Mouse (Mus musculus) hindbrain, embryonic 16.5 days (tissue): ENCODE results near the gene Tfr2. TPM values are rescaled to one million over a fixed set of nuclear protein-coding genes. Genes with fewer than 3 reads are reported as not detected.

Experiments used
- ATAC-seq: fragments of 200-750 bp; cut with Nextera tagmentation; 2 replicates; pipeline ENCODE4 v1.8.0; 2017; ENCODE audit warnings: moderate TSS enrichment, moderate library complexity
- H3K27ac ChIP-seq: fragments of 300-500 bp; sonication (generic); 2 replicates; pipeline ENCODE4 v1.5.1; 2014; ENCODE audit warnings: low read depth, mild to moderate bottlenecking, control low read depth, low read length, moderate library complexity
- H3K27me3 ChIP-seq: fragments of 300-500 bp; sonication (generic); replicated peaks from 2 replicates; pipeline ENCODE4 v1.6.1; 2014; ENCODE audit warnings: low read length; ENCODE audit not compliant: control insufficient read depth, insufficient read depth
- H3K36me3 ChIP-seq: fragments of 300-500 bp; sonication (generic); 2 replicates; pipeline ENCODE4 v1.6.1; 2014; ENCODE audit warnings: mild to moderate bottlenecking, low read length, moderate library complexity, mixed read lengths; ENCODE audit not compliant: control insufficient read depth, insufficient read depth
- H3K4me1 ChIP-seq: fragments of 300-500 bp; sonication (generic); 2 replicates; pipeline ENCODE4 v1.6.1; 2014; ENCODE audit warnings: low read depth, low read length; ENCODE audit not compliant: control insufficient read depth, insufficient read depth
- H3K4me2 ChIP-seq: fragments of 300-500 bp; sonication (generic); 2 replicates; pipeline ENCODE4 v1.6.1; 2014; ENCODE audit warnings: mild to moderate bottlenecking, low read length, control low read depth, moderate library complexity
- H3K4me3 ChIP-seq: fragments of 300-500 bp; sonication (generic); 2 replicates; pipeline ENCODE4 v1.5.1; 2014; ENCODE audit warnings: mild to moderate bottlenecking, low read length, control low read depth, moderate library complexity
- H3K9ac ChIP-seq: fragments of 300-500 bp; sonication (generic); 2 replicates; pipeline ENCODE4 v1.6.1; 2014; ENCODE audit warnings: low read depth, mild to moderate bottlenecking, control low read depth, low read length, moderate library complexity
- H3K9me3 ChIP-seq: fragments of 300-500 bp; sonication (generic); 2 replicates; pipeline ENCODE4 v1.6.1; 2014; ENCODE audit warnings: mild to moderate bottlenecking, low read length, moderate library complexity; ENCODE audit not compliant: control insufficient read depth
- WGBS: fragments of 180-500 bp; shearing (Covaris S2); extraction: QIAGEN DNeasy Blood & Tissue Kit; methylation state at CpG from one replicate; pipeline ENCODE4 v1.1.7; 2014; 5-methylcytosine and 5-hydroxymethylcytosine counted together
- polyA plus RNA-seq: library from polyadenylated mRNA; unstranded; fragments of >200 nt; fragmentation: Nextera tagmentation; extraction: Ambion mirVana; gene quantifications from 2 replicates; pipeline ENCODE4 v1.2.1, GENCODE M21; 2015

Tfr2 gene
- polyA plus RNA-seq, 1 experiment from 2014 or later = 8.4 TPM

DNA sequence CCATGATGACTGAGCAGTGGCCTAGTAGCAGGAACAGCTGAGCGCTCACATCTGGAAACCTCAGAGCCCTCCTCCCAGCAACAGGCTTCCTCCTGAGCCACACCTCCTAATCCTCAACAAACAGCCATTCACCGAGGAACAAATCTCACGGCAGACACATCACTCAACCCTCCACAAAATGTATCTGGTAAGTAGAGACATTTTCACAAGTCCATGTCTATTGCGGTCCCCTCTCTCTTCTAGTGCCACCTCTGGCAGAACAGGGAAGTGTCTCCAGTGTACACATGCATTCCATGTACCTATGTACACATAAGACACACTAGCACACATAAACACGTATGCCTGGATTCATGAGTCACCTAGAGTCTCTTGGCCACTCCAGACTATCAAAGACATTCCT is 18.5 kb upstream of the Tfr2 start:
- WGBS = 81% methylated on average over 5 of the region's 5 CpGs

DNA sequence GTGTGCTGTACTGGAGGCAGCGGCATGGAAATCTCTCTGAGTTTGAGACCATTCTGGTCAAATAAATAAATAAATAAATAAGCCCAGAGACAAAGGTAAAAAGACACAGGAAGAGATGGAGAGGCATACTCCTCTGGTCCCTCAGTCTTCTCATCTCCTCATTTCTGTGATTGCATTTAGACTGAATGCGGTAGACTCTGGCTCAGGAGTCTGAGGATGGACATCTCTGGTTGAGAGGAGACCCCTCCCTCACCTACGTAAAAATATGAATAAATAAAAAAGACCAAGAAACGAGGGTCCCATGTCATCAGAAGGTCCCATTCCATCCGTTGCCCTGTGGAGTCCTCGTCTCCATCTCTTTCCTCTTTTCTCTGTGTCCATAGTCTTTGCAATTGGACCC is 16.6 kb upstream of the Tfr2 start:
- no peak for ATAC-seq
- 21% methylated on average over 6 of the region's 6 CpGs for WGBS
- H3K9me3 ChIP-seq = no peaks in the 10 kb centered on the region
- no peaks in the 10 kb centered on the region for H3K27me3 ChIP-seq
- peaks cover 12% of the 10 kb centered on the region for H3K4me1 ChIP-seq
- peak overlapping the region; percentile 77 for H3K27ac ChIP-seq
- peak overlapping the region; percentile 87 for H3K9ac ChIP-seq
- H3K36me3 ChIP-seq = no peaks in the 10 kb centered on the region
- H3K4me2 ChIP-seq = peak overlapping the region; percentile 77
- H3K4me3 ChIP-seq = peak overlapping the region; percentile 73

More for the DNA sequence above, 18.5 kb upstream of the Tfr2 start:
- no peaks in the 10 kb centered on the region for H3K27me3 ChIP-seq
- no peaks in the 10 kb centered on the region for H3K36me3 ChIP-seq
- no peak overlapping the region for H3K27ac ChIP-seq
- H3K9me3 ChIP-seq = no peaks in the 10 kb centered on the region
- ATAC-seq = no peak
- no peak overlapping the region for H3K9ac ChIP-seq
- H3K4me3 ChIP-seq = no peak overlapping the region
- peaks cover 12% of the 10 kb centered on the region for H3K4me1 ChIP-seq
- no peak overlapping the region for H3K4me2 ChIP-seq

GRCm38 (mm10) chr5:137553411-137553837 is 16.2 kb upstream of the Tfr2 start, which contains the start of gene Actl6b:
Gene Actl6b (plus strand): TSS chr5:137553517.
- Histone ChIP-seq H3K4me1 (peaks cover 12% of the 10 kb centered on the region), H3K36me3 (no peaks in the 10 kb centered on the region), H3K4me3 (peak within 1 kb of the TSS; percentile 73), H3K9me3 (no peaks in the 10 kb centered on the region), H3K27me3 (no peaks in the 10 kb centered on the region), H3K4me2 (peak within 1 kb of the TSS; percentile 77), H3K27ac (peak within 1 kb of the TSS; percentile 77), H3K9ac (peak within 1 kb of the TSS; percentile 87)
- ATAC-seq = peak; percentile 97
- WGBS = 3% methylated on average over 20 of the region's 37 CpGs

DNA sequence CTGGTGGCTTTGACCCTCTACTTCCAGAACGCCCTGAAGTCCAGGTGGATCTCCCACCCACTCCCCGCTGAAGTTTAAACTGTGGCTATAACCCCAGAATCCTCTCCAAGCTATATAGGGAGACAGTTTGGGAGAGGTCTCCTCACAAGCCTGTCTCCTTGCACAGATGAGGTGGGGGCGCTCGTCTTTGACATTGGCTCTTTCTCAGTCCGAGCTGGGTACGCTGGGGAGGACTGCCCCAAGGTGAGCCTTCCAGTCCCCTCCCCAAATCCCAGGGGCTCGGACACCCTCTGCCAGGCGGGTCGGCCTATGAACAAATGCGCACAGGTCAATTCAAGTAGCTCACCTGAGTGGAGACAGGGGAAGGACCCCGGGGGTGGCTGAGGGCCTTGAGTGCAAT is 15.7 kb upstream of the Tfr2 start:
- H3K9me3 ChIP-seq = no peaks in the 10 kb centered on the region
- H3K27ac ChIP-seq = peak overlapping the region; percentile 77
- peaks cover 12% of the 10 kb centered on the region for H3K4me1 ChIP-seq
- H3K9ac ChIP-seq = peak overlapping the region; percentile 87
- peak overlapping the region; percentile 77 for H3K4me2 ChIP-seq
- no peaks in the 10 kb centered on the region for H3K27me3 ChIP-seq
- peak; percentile 24; the same call in 1 of the 2 replicates for ATAC-seq
- no peaks in the 10 kb centered on the region for H3K36me3 ChIP-seq
- peak overlapping the region; percentile 73 for H3K4me3 ChIP-seq
- 45% methylated on average over 11 of the region's 11 CpGs for WGBS

- ATAC-seq = no peak
- WGBS = 51% methylated on average over 6 of the region's 6 CpGs
These were observed 8.1 kb upstream of the Tfr2 start for GRCm38 (mm10) chr5:137561556-137561955.

DNA sequence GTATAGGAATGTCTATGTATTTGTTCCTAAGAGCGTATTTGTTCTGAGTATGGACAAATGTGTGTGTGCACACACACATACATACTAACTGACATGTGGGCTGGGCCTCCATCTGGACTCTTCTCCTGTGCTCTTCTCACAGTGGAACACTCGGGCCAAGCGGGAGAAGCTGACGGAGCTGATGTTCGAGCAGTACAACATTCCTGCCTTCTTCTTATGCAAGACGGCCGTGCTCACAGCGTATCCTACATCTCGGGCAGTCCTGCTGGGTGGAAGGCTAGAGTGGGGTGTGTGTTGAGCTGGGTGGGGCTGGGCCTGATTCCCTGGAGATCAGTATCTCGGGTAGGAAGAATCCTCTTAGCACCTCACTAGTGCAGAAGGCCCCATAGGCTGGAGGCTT is 6.7 kb upstream of the Tfr2 start:
- Histone ChIP-seq H3K27ac (no peak overlapping the region), H3K9me3 (no peaks in the 10 kb centered on the region), H3K9ac (no peak overlapping the region), H3K4me2 (no peak overlapping the region), H3K4me3 (no peak overlapping the region), H3K36me3 (peaks cover 13% of the 10 kb centered on the region), H3K27me3 (no peaks in the 10 kb centered on the region), H3K4me1 (peaks cover 2% of the 10 kb centered on the region; the same call in 1 of the 2 replicates)
- no peak for ATAC-seq
- 74% methylated on average over 10 of the region's 10 CpGs for WGBS

More at GRCm38 (mm10) chr5:137561556-137561955, 8.1 kb upstream of the Tfr2 start:
- Histone ChIP-seq H3K4me1 (peaks cover 2% of the 10 kb centered on the region; the same call in 1 of the 2 replicates), H3K27me3 (no peaks in the 10 kb centered on the region), H3K4me3 (no peak overlapping the region), H3K36me3 (peaks cover 6% of the 10 kb centered on the region), H3K4me2 (no peak overlapping the region), H3K9me3 (no peaks in the 10 kb centered on the region), H3K9ac (no peak overlapping the region), H3K27ac (no peak overlapping the region)

GRCm38 (mm10) chr5:137565744-137566143 is 3.9 kb upstream of the Tfr2 start:
- 58% methylated on average over 6 of the region's 6 CpGs for WGBS
- ATAC-seq = no peak
- no peaks in the 10 kb centered on the region for H3K9me3 ChIP-seq
- peaks cover 13% of the 10 kb centered on the region for H3K36me3 ChIP-seq
- H3K27ac ChIP-seq = no peak overlapping the region
- H3K9ac ChIP-seq = no peak overlapping the region
- H3K27me3 ChIP-seq = no peaks in the 10 kb centered on the region
- peaks cover 2% of the 10 kb centered on the region; the same call in 1 of the 2 replicates for H3K4me1 ChIP-seq
- H3K4me2 ChIP-seq = no peak overlapping the region
- no peak overlapping the region for H3K4me3 ChIP-seq

GRCm38 (mm10) chr5:137566416-137566815 is 3.2 kb upstream of the Tfr2 start:
- Histone ChIP-seq H3K36me3 (peaks cover 13% of the 10 kb centered on the region), H3K9me3 (no peaks in the 10 kb centered on the region), H3K9ac (no peak overlapping the region), H3K4me1 (peaks cover 2% of the 10 kb centered on the region; the same call in 1 of the 2 replicates), H3K4me2 (no peak overlapping the region), H3K27ac (no peak overlapping the region), H3K27me3 (no peaks in the 10 kb centered on the region), H3K4me3 (no peak overlapping the region)
- no peak for ATAC-seq
- WGBS = 92% methylated on average over 5 of the region's 5 CpGs

- ATAC-seq = no peak
- Histone ChIP-seq H3K4me2 (no peak overlapping the region), H3K36me3 (peaks cover 13% of the 10 kb centered on the region), H3K9me3 (no peaks in the 10 kb centered on the region), H3K4me3 (no peak overlapping the region), H3K9ac (no peak overlapping the region), H3K27me3 (no peaks in the 10 kb centered on the region), H3K27ac (no peak overlapping the region), H3K4me1 (peaks cover 2% of the 10 kb centered on the region; the same call in 1 of the 2 replicates)
- 81% methylated on average over 8 of the region's 8 CpGs for WGBS
These were observed 1.3 kb upstream of the Tfr2 start for GRCm38 (mm10) chr5:137568223-137568798.
